Mouse (Mus musculus) testis, adult 2 months (tissue): Measurements from ENCODE around the gene Trappc10.

Source experiments
- CTCF ChIP-seq: fragments of 200-500 bp; IDR thresholded peaks from 2 replicates; pipeline ENCODE4 v1.5.1; 2012; ENCODE audit warnings: low read depth, mild to moderate bottlenecking, inconsistent platforms, low read length, moderate library complexity; ENCODE audit not compliant: control insufficient read depth, insufficient read depth, insufficient replicate concordance
- POLR2A ChIP-seq: fragments of 200-500 bp; IDR thresholded peaks from 2 replicates; pipeline ENCODE4 v1.6.1; 2012; ENCODE audit warnings: low read depth, mild to moderate bottlenecking, inconsistent platforms, low read length, moderate library complexity; ENCODE audit not compliant: control insufficient read depth

- TF ChIP-seq POLR2A: no peak
- no peak for TF ChIP-seq CTCF
Measured at GRCm38 (mm10) chr10:78246725-78247124, 2.3 kb upstream of the Trappc10 start.
